Mouse (Mus musculus): ENCODE data around the gene Flt3l.
"Not testable (repeated sequence)": the region's sequence is repeated elsewhere in the genome, so short reads cannot be mapped to it uniquely, and the experiment has no call there.

Flt3l gene

DNA sequence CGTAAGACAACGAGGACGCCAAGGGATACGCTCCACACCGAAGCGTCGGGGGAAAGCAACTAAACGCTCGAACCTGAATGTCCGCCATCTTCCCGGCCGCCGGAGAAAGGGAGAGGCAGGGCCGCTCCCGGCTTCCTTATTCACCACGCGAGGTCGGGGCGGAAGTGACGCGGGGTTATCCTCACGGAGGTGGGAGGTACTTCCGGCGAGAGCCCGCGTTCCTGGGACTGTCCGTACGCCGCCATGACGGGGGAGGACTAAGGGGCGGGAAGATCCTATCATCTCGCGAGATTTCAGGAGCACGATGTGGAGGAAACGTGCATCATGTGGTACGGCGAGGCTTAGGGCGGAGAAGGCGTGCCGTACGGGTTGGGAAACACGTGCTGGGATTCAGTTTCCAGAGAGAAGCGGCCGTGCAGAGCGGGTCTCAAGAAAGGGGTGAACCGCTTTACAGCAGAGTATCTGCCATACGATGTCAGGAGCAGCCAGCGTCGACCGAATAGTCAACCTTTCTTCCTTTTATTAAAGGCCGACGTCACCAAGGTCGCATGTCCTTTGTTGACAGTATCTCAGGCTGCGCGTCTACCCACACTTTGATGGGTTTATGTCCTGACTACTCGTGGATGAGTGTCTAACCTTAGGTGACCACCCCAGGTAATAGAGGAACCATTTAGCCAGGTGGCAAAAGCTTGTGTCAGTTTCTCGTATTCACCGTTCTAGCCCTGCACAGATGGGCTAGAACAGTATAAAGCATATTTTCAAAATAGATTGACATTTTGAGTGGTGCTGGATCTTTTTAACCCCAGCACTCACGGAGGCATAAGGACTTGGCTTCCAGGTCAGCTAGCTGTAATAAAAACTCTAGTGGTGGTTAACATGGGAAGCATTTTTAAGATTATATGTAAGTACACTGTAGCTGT is 11.7 kb downstream of the Flt3l start, which contains the start of gene Rps11:
Gene Rps11 (minus strand): TSS at position 216 of the 920 bp plus-strand sequence.
- peak; percentile 95 to 98 for DNase-seq (ENCODE audit: low spot score in 2 of 2)

DNA sequence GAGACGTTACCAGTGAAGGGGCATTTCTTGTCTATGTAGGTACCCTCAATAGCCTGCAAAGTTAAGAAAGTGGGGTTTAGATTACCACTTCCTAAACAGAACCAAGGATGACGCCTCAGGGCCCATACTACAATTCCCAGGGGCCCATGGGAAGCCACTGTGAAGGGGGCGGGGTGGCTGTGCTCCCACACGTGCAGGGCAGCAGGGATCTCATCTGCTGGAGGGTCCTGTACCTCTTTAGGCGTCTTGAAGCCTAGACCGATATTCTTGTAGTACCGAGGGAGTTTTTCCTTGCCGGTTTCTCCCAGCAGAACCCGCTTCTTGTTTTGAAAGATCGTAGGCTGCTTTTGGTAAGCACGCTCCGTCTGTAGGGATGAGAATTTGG is 13.1 kb downstream of the Flt3l start:
- DNase-seq (ENCODE audit: low spot score in 2 of 2), result no peak

DNA sequence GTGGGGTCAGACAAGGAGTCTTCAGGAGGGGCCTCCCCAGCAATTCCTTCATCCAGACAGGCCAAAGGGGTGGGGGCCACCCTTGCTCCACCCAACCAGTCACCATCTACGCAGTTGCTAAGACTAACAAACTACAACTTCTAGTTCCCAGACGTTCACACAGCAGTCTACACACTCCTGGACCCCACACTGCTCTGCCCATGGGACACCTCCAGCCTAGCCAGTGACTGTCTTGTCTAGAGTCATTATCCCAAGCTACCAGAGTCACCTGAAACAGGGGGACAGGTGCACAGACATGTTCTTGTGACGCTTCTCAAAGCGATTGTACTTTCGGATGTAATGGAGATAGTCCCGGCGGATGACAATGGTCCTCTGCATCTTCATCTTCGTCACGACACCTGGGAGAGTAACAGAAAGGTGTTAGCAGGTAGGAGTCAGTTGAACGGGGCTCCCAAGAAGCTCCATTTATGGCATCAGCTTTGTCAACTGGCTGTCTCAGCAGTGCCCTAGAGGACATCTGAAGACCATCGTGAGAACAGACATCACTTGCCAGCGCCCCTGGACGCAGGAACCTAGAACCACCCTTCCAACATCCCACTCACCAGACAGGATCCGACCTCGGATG is 13.6 kb downstream of the Flt3l start:
- no peak for DNase-seq (ENCODE audit: low spot score in 2 of 2)

GRCm38 (mm10) chr7:45121966-45122365 is 14.3 kb downstream of the Flt3l start:
- DNase-seq (ENCODE audit: low spot score in 2 of 2), result no peak

DNA sequence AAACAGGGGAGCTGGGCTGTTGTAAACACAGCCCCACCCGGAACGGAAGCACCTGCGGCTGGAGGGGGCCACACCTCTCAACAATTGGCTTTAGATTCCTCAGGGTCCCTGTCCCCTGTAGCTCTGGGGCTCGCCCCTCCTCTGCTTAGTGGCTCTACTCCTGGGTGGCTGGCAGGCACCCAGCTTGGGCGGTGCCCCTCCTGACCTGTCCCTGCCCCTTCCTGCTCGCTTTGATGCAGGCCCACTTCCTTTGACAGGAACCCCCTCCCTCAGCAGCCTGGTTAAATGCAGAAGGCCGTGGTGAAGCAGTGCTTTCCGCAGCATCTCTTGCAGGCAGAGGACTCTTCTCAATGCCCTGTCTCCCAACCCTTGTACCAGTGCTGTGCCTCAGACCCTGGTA is 14.8 kb downstream of the Flt3l start:
- DNase-seq (ENCODE audit: low spot score in 2 of 2), result peak; percentile 61 to 63

DNA sequence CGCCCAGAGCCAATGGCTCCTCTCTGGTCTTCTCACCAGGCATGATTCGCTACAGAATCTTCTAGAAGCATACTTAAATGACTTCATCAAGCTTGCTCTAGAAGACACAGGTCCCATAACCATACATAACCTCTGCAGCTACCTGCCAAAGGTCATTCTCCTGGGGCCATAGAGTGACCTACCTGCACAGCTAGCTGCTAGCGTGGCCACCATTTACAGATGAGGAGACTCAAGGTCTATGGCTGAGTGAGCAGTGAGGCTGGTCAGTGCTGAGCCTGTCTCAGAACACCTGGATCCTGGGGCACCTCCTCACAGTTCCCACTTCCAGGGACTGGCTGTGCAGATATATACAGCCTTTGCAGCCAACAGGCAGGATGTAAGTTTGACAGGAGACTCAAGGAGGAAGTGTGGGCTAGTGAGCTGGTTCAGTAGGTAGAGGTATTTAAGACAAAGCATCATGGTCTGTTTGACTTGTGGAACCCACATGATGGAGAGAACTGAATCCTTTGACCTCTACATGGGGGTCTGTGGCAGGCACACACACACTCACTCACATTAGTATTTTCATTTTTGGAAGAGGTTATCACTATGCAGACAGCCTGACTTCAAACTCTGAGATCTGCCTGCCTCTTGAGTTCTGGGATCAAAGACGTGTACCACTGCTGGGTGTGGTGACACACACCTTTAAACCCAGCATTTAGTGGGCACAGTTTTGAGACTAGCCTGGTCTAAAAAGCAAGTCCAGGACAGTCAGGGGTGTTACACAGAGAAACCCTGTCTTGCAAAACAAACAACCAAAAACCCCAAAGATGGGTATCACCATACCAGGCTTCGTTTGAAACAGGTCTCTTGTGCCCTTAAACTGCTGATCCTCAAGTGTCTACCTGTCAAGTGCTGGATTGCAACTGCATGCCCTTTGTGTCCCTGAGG is 16.2 kb downstream of the Flt3l start:
- DNase-seq (ENCODE audit: low spot score in 2 of 2), result no peak

DNA sequence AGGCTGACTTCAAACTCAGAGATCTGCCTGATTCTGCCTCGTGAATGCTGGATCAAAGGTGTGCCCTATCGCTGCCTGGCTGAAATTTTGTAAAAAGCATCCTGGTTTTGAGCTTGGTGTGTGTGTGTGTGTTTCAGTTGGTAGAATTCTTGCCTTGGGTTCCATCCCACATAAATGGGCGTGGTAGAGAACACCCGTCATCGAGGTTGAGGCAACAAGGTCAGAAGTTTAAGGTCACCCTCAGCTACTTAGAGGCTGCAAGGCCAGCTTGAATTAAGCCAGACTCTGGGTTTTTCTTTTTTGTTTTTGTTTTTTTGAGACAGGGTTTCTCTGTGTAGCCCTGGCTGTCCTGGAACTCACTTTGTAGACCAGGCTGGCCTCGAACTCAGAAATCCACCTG is 17.9 kb downstream of the Flt3l start:
- no peak for DNase-seq (ENCODE audit: low spot score in 2 of 2)

- DNase-seq (ENCODE audit: low spot score in 2 of 2), result no peak
These were observed 18.7 kb downstream of the Flt3l start for GRCm38 (mm10) chr7:45117566-45117965.

DNA sequence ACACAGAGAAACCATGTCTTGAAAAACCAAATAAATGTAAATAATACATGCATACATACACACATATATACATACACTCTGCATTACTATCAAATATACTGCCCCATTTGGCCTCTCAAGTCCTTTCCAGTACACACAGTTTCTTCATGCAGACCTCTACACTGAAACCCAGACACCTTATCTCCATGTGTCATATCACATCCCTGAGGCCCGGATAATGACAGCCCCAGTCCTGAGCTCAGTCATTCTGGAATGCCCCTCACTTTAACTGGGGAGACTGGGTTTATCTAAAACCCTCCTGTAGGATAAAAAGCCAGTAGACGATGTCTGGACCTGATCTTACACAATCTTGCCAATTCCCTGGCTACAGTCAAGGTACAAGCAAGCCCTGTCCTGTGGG is 22.8 kb downstream of the Flt3l start:
- DNase-seq (ENCODE audit: low spot score in 2 of 2), result no peak

- no peak for DNase-seq (ENCODE audit: low spot score in 2 of 2)
These were observed 23.7 kb downstream of the Flt3l start for GRCm38 (mm10) chr7:45112529-45112928.

DNA sequence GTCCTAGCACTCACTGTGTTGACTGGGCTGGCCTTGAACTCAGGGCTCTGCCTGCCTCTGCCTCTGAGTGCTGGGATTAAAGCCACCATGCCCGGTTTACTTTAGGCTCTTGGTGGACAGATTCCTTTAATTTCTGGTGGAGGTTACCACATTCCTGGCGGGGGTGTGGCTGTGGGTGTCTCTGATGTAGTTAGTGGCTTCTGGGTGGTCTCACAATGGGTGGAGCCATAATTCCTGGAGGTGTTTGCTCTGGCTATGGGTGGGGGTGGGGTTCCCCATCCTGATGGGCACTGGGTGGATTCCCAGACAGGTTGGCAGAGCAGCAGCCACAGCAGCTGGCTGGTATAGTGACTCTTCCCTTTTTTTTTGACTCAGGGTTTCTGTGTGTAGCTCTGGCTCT is 24.3 kb downstream of the Flt3l start:
- no peak for DNase-seq (ENCODE audit: low spot score in 2 of 2)

DNA sequence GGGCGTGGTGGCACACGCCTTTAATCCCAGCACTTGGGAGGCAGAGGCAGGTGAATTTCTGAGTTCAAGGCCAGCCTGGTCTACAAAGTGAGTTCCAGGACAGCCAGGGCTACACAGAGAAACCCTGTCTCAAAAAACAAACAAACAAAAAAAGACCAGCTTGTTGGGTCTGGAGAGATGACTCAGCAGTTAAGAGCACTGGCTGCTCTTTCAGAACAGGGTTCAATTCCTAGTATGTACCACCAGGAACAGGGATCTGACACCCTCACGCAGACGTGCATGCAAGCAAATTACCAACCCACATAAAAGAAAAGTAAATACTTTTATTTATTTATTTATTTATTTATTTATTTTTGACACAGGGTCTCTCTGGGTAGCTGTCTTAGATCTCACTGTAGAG is 26.1 kb downstream of the Flt3l start:
- not testable (repeated sequence) for DNase-seq (ENCODE audit: low spot score in 2 of 2)

DNA sequence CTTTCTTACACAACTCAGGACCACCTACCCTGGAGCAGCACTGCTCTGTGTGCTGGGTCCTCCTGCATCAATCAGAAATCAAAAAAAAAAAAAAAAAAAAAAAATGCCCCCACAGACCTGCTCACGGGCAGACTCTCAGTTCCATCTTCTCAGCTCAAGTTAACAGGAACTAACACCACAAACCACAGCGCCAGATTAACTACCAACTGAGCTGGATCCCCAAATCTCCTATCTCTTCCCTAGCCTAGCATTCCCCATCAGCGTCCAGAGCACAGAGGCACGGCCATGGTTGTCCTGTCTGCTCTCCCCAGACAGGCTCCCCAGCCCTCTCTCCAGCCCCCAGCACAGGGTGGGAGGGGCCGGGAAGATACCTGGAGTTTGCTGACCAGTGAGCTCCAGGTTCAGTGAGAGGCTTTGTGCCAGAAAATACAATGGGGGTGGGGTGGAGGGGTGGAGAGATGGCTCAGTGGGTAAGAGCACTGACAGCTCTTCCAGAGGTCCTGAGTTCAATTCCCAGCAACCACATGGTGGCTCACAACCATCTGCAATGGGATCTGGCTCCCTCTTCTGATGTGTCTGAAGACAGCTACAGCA is 29.1 kb downstream of the Flt3l start:
- DNase-seq (ENCODE audit: low spot score in 2 of 2), result no peak

DNA sequence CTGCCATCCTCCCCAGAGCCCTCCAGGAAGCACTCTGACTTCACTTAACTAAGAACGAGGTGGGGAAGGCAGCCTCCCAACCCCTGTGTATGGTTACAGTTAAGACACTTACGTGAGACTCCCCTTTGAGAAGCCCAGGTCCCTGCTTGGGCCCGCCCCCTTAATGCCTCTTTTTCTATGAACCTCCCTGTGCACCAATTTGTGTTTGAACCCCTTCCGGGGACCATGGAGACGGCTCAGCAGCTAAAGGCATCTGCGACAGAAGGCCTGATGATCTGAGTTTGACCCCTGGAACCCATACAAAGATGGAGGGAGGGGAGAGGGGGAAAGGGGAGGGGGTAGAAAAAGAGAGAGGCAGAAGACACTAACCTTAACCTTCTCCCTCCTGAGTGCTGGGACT is 29.8 kb downstream of the Flt3l start:
- no peak for DNase-seq (ENCODE audit: low spot score in 2 of 2)

- no peak for DNase-seq (ENCODE audit: low spot score in 2 of 2)
These were observed 30.7 kb downstream of the Flt3l start for GRCm38 (mm10) chr7:45105491-45105890.

GRCm38 (mm10) chr7:45104941-45105340 is 31.3 kb downstream of the Flt3l start:
- DNase-seq (ENCODE audit: low spot score in 2 of 2), result no peak

DNA sequence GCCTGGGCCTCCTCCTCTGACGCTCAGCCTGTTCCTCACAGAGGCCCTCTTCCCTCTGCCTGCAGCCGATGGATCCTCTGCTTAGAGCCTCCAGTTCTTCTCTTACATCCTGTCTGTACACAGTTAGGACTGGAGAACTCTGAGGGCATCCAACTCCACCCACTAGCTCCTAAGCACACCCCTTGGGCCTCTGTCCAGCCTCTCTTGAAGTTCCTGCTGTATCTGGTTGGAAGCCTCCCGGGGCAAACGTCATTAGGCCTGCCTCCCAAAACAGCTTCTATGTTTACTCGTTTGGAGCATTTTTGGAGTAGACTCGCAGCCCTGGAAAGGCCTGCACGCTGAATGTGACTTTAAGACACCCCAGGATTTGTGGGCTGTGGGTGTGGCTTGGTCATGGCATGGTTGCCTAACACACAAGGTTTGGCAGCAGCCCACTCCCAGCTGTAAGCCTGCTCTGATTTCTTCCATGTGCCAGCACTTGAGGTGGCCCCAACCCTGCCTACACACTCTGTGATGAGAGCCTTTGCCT is 32.5 kb downstream of the Flt3l start, which contains the start of gene Fcgrt:
Gene Fcgrt (minus strand): TSS at position 200 of the 529 bp plus-strand sequence.
- DNase-seq (ENCODE audit: low spot score in 2 of 2), result no peak

DNA sequence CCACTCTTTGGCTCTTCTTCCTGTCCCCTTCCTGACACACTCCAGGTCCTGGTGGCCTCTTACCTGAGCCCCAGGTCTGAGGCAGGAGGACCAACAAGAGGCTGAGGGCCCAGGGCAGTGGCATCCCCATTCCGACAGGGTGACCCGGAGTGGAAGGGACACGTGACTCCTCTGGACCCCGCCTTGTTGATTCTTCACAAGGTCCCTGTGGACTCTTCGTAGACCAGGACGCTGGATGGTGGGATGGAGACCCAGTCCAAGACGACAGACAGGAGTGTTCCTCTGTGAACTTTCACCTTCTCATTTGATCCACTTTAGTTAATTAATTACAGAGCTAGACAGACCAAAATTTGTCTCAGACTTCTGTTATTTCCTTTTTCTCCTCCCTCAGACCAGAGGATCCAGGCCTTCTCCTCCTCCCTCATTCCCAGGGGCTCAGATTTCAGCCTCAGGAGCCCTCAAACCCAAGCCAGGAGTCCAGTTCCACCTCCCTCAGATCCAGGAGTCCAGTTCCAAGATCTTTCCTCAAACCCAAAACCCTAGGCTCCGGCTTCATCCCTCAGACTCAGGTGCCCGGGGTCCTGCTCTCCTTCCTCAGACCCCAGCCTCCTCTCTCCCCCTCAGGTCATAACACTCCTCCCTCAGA is 33.2 kb downstream of the Flt3l start:
- no peak for DNase-seq (ENCODE audit: low spot score in 2 of 2)

- DNase-seq (ENCODE audit: low spot score in 2 of 2), result no peak
These were observed 33.8 kb downstream of the Flt3l start for GRCm38 (mm10) chr7:45102441-45102840.

DNA sequence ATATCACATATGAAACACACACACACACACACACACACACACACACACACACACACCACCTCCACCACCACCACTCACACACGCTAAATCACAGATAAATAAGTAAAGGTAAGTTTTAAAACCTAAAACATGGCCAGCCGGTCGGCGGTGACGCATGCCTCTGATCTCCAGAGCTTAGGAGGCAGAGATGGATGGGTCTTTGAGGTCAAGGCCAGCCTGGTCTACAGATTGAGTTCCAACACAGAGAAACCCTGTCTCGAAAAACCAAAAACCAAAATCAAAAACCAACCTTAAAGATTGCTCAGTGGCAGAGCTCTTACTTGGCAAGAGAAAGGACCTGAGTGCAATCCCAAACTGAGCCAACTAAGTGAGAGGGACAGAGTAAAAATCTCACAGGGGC is 36.2 kb downstream of the Flt3l start:
- no peak for DNase-seq (ENCODE audit: low spot score in 2 of 2)

Data from spleen, postnatal 14 days (tissue).